Mouse (Mus musculus) CD8-positive naive resting alpha-beta T cell, adult 57 days (primary cell): Measurements from ENCODE around the gene Gm16429. TPM values are rescaled to one million over a fixed set of nuclear protein-coding genes. Genes with fewer than 3 reads are reported as not detected.

Source experiments
- total RNA-seq: library from RNA; stranded (reverse); gene quantifications from one replicate; pipeline ENCODE4 v1.2.4, GENCODE M21; 2023

Gm16429 gene
- not detected for total RNA-seq

DNA sequence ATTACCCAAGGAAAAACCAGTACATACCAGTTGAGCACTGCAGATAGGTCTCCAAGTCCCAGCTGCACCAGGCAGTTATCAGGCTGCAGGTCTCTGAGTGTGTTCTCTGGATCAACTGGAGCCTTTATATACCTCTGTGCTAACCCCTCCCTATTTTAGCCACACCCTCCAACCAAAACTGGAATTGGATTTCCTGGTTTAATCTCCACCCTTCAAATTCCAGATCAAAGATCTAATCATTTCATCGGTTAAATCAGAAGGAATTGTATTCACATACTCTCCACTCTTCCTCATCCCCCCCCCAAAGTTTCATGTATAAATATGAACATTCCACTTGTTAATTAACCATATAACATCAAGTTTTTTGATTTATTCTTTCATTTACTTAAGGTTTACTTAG is at the start of gene Gm16429:
Gene Gm16429 (minus strand): TSS at position 101 of the 400 bp plus-strand sequence.

Other genes with a start within 250 kb of the Gm16429 start
- not detected for gene Gm7792, start 85.3 kb downstream of the Gm16429 start, total RNA-seq
- gene BC061212, start 141.5 kb upstream of the Gm16429 start, total RNA-seq, result not detected
- gene Gm6351, start 147.3 kb upstream of the Gm16429 start, total RNA-seq, result not detected